Mouse (Mus musculus) CD4-positive naive resting alpha-beta T cell, adult 76 days (primary cell): ENCODE measurements around the gene Gm10037. TPM values are rescaled to one million over a fixed set of nuclear protein-coding genes. Genes with fewer than 3 reads are reported as not detected.

Source experiments
- total RNA-seq: library from RNA; stranded (reverse); gene quantifications from one replicate; pipeline ENCODE4 v1.2.4, GENCODE M21; 2023

The Gm10037 gene
- total RNA-seq: 1.2 TPM

GRCm38 (mm10) chr13:67830911-67831336 is at the start of gene Gm10037:
Gm10037 (plus strand) TSS chr13:67831106.

GRCm38 (mm10) chr13:67813710-67814660 is 16.9 kb upstream of the Gm10037 start, which contains the start of gene Zfp273:
Zfp273 (plus strand) TSS chr13:67813740.

GRCm38 (mm10) chr13:67863026-67863425 is 32.1 kb downstream of the Gm10037 start, which contains the start of gene BC048507:
BC048507 (plus strand) TSS chr13:67863326.

Other genes with a start within 250 kb of the Gm10037 start
- gene Zfp729b, start 221.4 kb upstream of the Gm10037 start, total RNA-seq: 13.0 TPM
- not detected for gene Gm49345, start 193.3 kb upstream of the Gm10037 start, total RNA-seq
- gene Zfp729a, start 193.3 kb upstream of the Gm10037 start, total RNA-seq: 14.7 TPM
- 7.8 TPM for gene Zfp738, start 144.0 kb upstream of the Gm10037 start, total RNA-seq
- gene Zfp65, start 101.9 kb upstream of the Gm10037 start, total RNA-seq: 8.3 TPM
- gene Zfp85, start 75.9 kb upstream of the Gm10037 start, total RNA-seq: 4.8 TPM
- gene Zfp493, start 51.4 kb upstream of the Gm10037 start, total RNA-seq: 1.6 TPM
- 3.1 TPM for gene Zfp273, start 17.4 kb upstream of the Gm10037 start, total RNA-seq
- gene BC048507, start 32.2 kb downstream of the Gm10037 start, total RNA-seq: not detected